Mouse (Mus musculus): Measurements from ENCODE around the gene Lrrn3. TPM values are rescaled to one million over a fixed set of nuclear protein-coding genes. Genes with fewer than 3 reads are reported as not detected.

Gene Lrrn3
- 30.5 and 33.9 TPM in 2 replicates for polyA plus RNA-seq (2014; fragmentation: Nextera tagmentation; extraction: Ambion mirVana)

GRCm38 (mm10) chr12:41486331-41486730, at the start of gene Lrrn3:
Gene Lrrn3, minus strand, starts transcription at chr12:41486431.
- DNase-seq (ENCODE audit: low spot score, missing footprints) (peak; percentile 76), ATAC-seq (ENCODE audit: low FRiP score) (peak; percentile 28; the same call in 1 of the 2 replicates)
- Histone ChIP-seq H3K4me1 (ENCODE audit: control insufficient read depth, insufficient read depth, low read length) (peaks cover 2% of the 10 kb centered on the region; the same call in 1 of the 2 replicates), H3K9ac (ENCODE audit: low read length) (peak within 1 kb of the TSS; percentile 65), H3K4me2 (peak within 1 kb of the TSS; percentile 48), H3K27me3 (ENCODE audit: control insufficient read depth, insufficient read depth, low read length) (no peaks in the 10 kb centered on the region), H3K36me3 (ENCODE audit: control insufficient read depth, insufficient read depth, low read length) (no peaks in the 10 kb centered on the region), H3K4me3 (ENCODE audit: low read depth, low read length) (peak within 1 kb of the TSS; percentile 38), H3K27ac (ENCODE audit: low read depth, low read length) (peak within 1 kb of the TSS; percentile 72), H3K9me3 (ENCODE audit: control insufficient read depth, low read length) (no peaks in the 10 kb centered on the region)
- WGBS, result 96% methylated on average over 1 of the region's 1 CpGs

- H3K27ac ChIP-seq (ENCODE audit: low read depth, low read length), result no peak overlapping the region
- ATAC-seq (ENCODE audit: low FRiP score), result 0 out of 2 replicates have a peak, but pooled peaks have one; percentile 54
These were observed 42.2 kb upstream of the Lrrn3 start for GRCm38 (mm10) chr12:41528410-41528809.

GRCm38 (mm10) chr12:41526688-41527087, 40.5 kb upstream of the Lrrn3 start:
- Histone ChIP-seq H3K4me3 (ENCODE audit: low read depth, low read length) (no peak overlapping the region), H3K9me3 (ENCODE audit: control insufficient read depth, low read length) (no peaks in the 10 kb centered on the region), H3K4me1 (ENCODE audit: control insufficient read depth, insufficient read depth, low read length) (no peaks in the 10 kb centered on the region; the same call in 1 of the 2 replicates), H3K9ac (ENCODE audit: low read length) (no peak overlapping the region), H3K27ac (ENCODE audit: low read depth, low read length) (no peak overlapping the region), H3K36me3 (ENCODE audit: control insufficient read depth, insufficient read depth, low read length) (no peaks in the 10 kb centered on the region), H3K27me3 (ENCODE audit: control insufficient read depth, insufficient read depth, low read length) (no peaks in the 10 kb centered on the region), H3K4me2 (no peak overlapping the region)
- 21% methylated on average over 2 of the region's 2 CpGs for WGBS
- ATAC-seq (ENCODE audit: low FRiP score) (no peak), DNase-seq (ENCODE audit: low spot score, missing footprints) (no peak)

More at GRCm38 (mm10) chr12:41528410-41528809, 42.2 kb upstream of the Lrrn3 start:
- Histone ChIP-seq H3K4me2 (no peak overlapping the region), H3K27me3 (ENCODE audit: control insufficient read depth, insufficient read depth, low read length) (no peaks in the 10 kb centered on the region), H3K36me3 (ENCODE audit: control insufficient read depth, insufficient read depth, low read length) (no peaks in the 10 kb centered on the region), H3K4me3 (ENCODE audit: low read depth, low read length) (no peak overlapping the region), H3K4me1 (ENCODE audit: control insufficient read depth, insufficient read depth, low read length) (no peaks in the 10 kb centered on the region; the same call in 1 of the 2 replicates), H3K9ac (ENCODE audit: low read length) (no peak overlapping the region), H3K9me3 (ENCODE audit: control insufficient read depth, low read length) (no peaks in the 10 kb centered on the region)
- WGBS, result 81% methylated on average over 4 of the region's 4 CpGs
- DNase-seq (ENCODE audit: low spot score, missing footprints), result no peak

GRCm38 (mm10) chr12:41521671-41522070, 35.4 kb upstream of the Lrrn3 start:
- Histone ChIP-seq H3K9ac (ENCODE audit: low read length) (no peak overlapping the region), H3K9me3 (ENCODE audit: control insufficient read depth, low read length) (no peaks in the 10 kb centered on the region), H3K27me3 (ENCODE audit: control insufficient read depth, insufficient read depth, low read length) (no peaks in the 10 kb centered on the region), H3K36me3 (ENCODE audit: control insufficient read depth, insufficient read depth, low read length) (no peaks in the 10 kb centered on the region), H3K27ac (ENCODE audit: low read depth, low read length) (no peak overlapping the region), H3K4me1 (ENCODE audit: control insufficient read depth, insufficient read depth, low read length) (no peaks in the 10 kb centered on the region; the same call in 1 of the 2 replicates), H3K4me3 (ENCODE audit: low read depth, low read length) (no peak overlapping the region), H3K4me2 (no peak overlapping the region)
- DNase-seq (ENCODE audit: low spot score, missing footprints) (no peak), ATAC-seq (ENCODE audit: low FRiP score) (no peak)
- 82% methylated on average over 2 of the region's 2 CpGs for WGBS

GRCm38 (mm10) chr12:41520326-41520725, 34.1 kb upstream of the Lrrn3 start:
- Histone ChIP-seq H3K36me3 (ENCODE audit: control insufficient read depth, insufficient read depth, low read length) (no peaks in the 10 kb centered on the region), H3K4me1 (ENCODE audit: control insufficient read depth, insufficient read depth, low read length) (no peaks in the 10 kb centered on the region), H3K9ac (ENCODE audit: low read length) (no peak overlapping the region), H3K4me3 (ENCODE audit: low read depth, low read length) (no peak overlapping the region), H3K4me2 (no peak overlapping the region), H3K27ac (ENCODE audit: low read depth, low read length) (no peak overlapping the region), H3K9me3 (ENCODE audit: control insufficient read depth, low read length) (no peaks in the 10 kb centered on the region), H3K27me3 (ENCODE audit: control insufficient read depth, insufficient read depth, low read length) (no peaks in the 10 kb centered on the region)
- ATAC-seq (ENCODE audit: low FRiP score) (no peak), DNase-seq (ENCODE audit: low spot score, missing footprints) (no peak)
- 87% methylated on average over 2 of the region's 2 CpGs for WGBS

GRCm38 (mm10) chr12:41518897-41519296, 32.7 kb upstream of the Lrrn3 start:
- ATAC-seq (ENCODE audit: low FRiP score) (no peak), DNase-seq (ENCODE audit: low spot score, missing footprints) (peak; percentile 41)
- Histone ChIP-seq H3K27ac (ENCODE audit: low read depth, low read length) (no peak overlapping the region), H3K9ac (ENCODE audit: low read length) (no peak overlapping the region), H3K36me3 (ENCODE audit: control insufficient read depth, insufficient read depth, low read length) (no peaks in the 10 kb centered on the region), H3K4me2 (no peak overlapping the region), H3K27me3 (ENCODE audit: control insufficient read depth, insufficient read depth, low read length) (no peaks in the 10 kb centered on the region), H3K9me3 (ENCODE audit: control insufficient read depth, low read length) (no peaks in the 10 kb centered on the region), H3K4me3 (ENCODE audit: low read depth, low read length) (no peak overlapping the region), H3K4me1 (ENCODE audit: control insufficient read depth, insufficient read depth, low read length) (no peaks in the 10 kb centered on the region)
- WGBS, result 47% methylated on average over 5 of the region's 5 CpGs

- 90% methylated on average over 3 of the region's 3 CpGs for WGBS
- no peak overlapping the region for H3K9ac ChIP-seq (ENCODE audit: low read length)
- no peak overlapping the region for H3K27ac ChIP-seq (ENCODE audit: low read depth, low read length)
- H3K27me3 ChIP-seq (ENCODE audit: control insufficient read depth, insufficient read depth, low read length), result no peaks in the 10 kb centered on the region
- no peak overlapping the region for H3K4me2 ChIP-seq
- no peaks in the 10 kb centered on the region for H3K9me3 ChIP-seq (ENCODE audit: control insufficient read depth, low read length)
- DNase-seq (ENCODE audit: low spot score, missing footprints) (peak; percentile 21), ATAC-seq (ENCODE audit: low FRiP score) (no peak)
- no peaks in the 10 kb centered on the region for H3K36me3 ChIP-seq (ENCODE audit: control insufficient read depth, insufficient read depth, low read length)
- H3K4me3 ChIP-seq (ENCODE audit: low read depth, low read length), result no peak overlapping the region
- H3K4me1 ChIP-seq (ENCODE audit: control insufficient read depth, insufficient read depth, low read length), result no peaks in the 10 kb centered on the region
These were observed 24.4 kb upstream of the Lrrn3 start for GRCm38 (mm10) chr12:41510588-41510987.

GRCm38 (mm10) chr12:41508610-41509009, 22.4 kb upstream of the Lrrn3 start:
- Histone ChIP-seq H3K27ac (ENCODE audit: low read depth, low read length) (no peak overlapping the region), H3K4me2 (no peak overlapping the region), H3K27me3 (ENCODE audit: control insufficient read depth, insufficient read depth, low read length) (no peaks in the 10 kb centered on the region), H3K36me3 (ENCODE audit: control insufficient read depth, insufficient read depth, low read length) (no peaks in the 10 kb centered on the region), H3K9me3 (ENCODE audit: control insufficient read depth, low read length) (no peaks in the 10 kb centered on the region), H3K4me1 (ENCODE audit: control insufficient read depth, insufficient read depth, low read length) (no peaks in the 10 kb centered on the region), H3K4me3 (ENCODE audit: low read depth, low read length) (no peak overlapping the region), H3K9ac (ENCODE audit: low read length) (no peak overlapping the region)
- ATAC-seq (ENCODE audit: low FRiP score) (no peak), DNase-seq (ENCODE audit: low spot score, missing footprints) (peak; percentile 4)
- WGBS, result 88% methylated on average over 4 of the region's 4 CpGs

- Histone ChIP-seq H3K36me3 (ENCODE audit: control insufficient read depth, insufficient read depth, low read length) (no peaks in the 10 kb centered on the region), H3K27me3 (ENCODE audit: control insufficient read depth, insufficient read depth, low read length) (no peaks in the 10 kb centered on the region), H3K4me2 (no peak overlapping the region), H3K4me3 (ENCODE audit: low read depth, low read length) (no peak overlapping the region), H3K9me3 (ENCODE audit: control insufficient read depth, low read length) (no peaks in the 10 kb centered on the region), H3K4me1 (ENCODE audit: control insufficient read depth, insufficient read depth, low read length) (no peaks in the 10 kb centered on the region), H3K9ac (ENCODE audit: low read length) (no peak overlapping the region), H3K27ac (ENCODE audit: low read depth, low read length) (no peak overlapping the region)
- no peak for DNase-seq (ENCODE audit: low spot score, missing footprints)
- 85% methylated on average over 9 of the region's 9 CpGs for WGBS
- ATAC-seq (ENCODE audit: low FRiP score), result no peak
These were observed 14.0 kb upstream of the Lrrn3 start for GRCm38 (mm10) chr12:41500049-41500820.

Data from midbrain, embryonic 11.5 days (tissue).